Mouse (Mus musculus): ENCODE measurements around the gene Ccdc159. TPM values are rescaled to one million over a fixed set of nuclear protein-coding genes. Genes with fewer than 3 reads are reported as not detected.

Ccdc159 gene
- total and polyA plus RNA-seq, 2 experiments from 2014 or later = 0.88 to 0.97 TPM

DNA sequence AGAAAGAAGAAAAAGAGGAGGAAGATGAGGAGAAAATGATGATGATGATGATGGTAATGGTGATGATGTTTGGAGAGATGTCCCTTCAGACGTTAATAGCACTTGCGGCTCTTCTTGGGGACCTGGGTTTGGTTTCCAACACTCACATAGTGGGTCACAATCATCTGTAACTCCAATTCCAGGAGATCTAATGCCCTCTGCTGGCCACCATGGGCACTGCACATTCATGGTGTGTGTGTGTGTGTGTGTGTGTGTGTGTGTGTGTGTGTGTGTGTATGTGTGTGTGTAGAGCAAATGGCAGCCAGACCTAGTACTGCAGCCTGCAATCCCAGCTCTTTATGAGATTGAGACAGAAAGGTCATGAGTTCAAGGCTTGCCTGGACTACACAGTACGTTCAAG, 24.7 kb downstream of the Ccdc159 start:
- Histone ChIP-seq H3K9ac (replicated peaks; ENCODE audit: low read depth, low read length) (no peak overlapping the region), H3K4me1 (ENCODE audit: control insufficient read depth, insufficient read depth) (peaks cover 5% of the 10 kb centered on the region; the same call in 1 of the 2 replicates), H3K36me3 (replicated peaks; ENCODE audit: control insufficient read depth, insufficient read depth, low read length) (no peaks in the 10 kb centered on the region), H3K9me3 (replicated peaks; ENCODE audit: control insufficient read depth, low read length) (no peaks in the 10 kb centered on the region), H3K4me3 (ENCODE audit: low read depth, low read length) (no peak overlapping the region), H3K27ac (ENCODE audit: low read depth) (no peak overlapping the region), H3K4me2 (ENCODE audit: low read depth, low read length) (no peak overlapping the region), H3K27me3 (ENCODE audit: control insufficient read depth, insufficient read depth, low read length) (peaks cover 8% of the 10 kb centered on the region; the same call in 1 of the 2 replicates)
- no peak for TF ChIP-seq CTCF (IDR thresholded peaks at IDR 0.05; ENCODE audit: low read depth)
- TF ChIP-seq EP300 (IDR thresholded peaks at IDR 0.05; ENCODE audit: low read depth) = no peak
- WGBS = 77% methylated on average over 3 of the region's 3 CpGs
- DNase-seq (ENCODE audit: low spot score) = no peak
- no peak for ATAC-seq (ENCODE audit: insufficient read depth, low read depth)

DNA sequence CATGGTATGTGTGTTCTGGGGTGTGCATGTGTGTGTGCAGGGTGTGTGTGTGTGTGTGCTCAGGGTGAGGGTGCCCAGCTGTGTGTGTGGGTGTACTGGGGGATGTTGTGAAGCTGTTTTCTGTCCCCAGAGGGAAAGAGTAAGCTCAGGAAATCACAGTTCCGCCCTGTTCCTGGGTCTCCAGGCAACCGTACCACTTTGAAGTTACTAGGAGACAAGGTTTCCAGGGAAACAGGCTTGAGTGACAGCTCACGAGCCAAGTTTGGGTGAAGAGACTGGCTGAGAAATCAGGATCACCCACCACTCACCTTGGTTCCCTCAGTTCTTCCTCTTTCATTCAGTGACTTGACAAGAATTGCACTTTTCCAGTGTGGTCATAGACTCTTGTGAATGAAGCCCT, 26.3 kb downstream of the Ccdc159 start:
- ATAC-seq (ENCODE audit: insufficient read depth, low read depth) (no peak), DNase-seq (ENCODE audit: low spot score) (no peak)
- no peak overlapping the region for H3K9ac ChIP-seq (replicated peaks; ENCODE audit: low read depth, low read length)
- no peak overlapping the region for H3K27ac ChIP-seq (ENCODE audit: low read depth)
- peaks cover 5% of the 10 kb centered on the region; the same call in 1 of the 2 replicates for H3K4me1 ChIP-seq (ENCODE audit: control insufficient read depth, insufficient read depth)
- H3K36me3 ChIP-seq (replicated peaks; ENCODE audit: control insufficient read depth, insufficient read depth, low read length) = no peaks in the 10 kb centered on the region
- no peak overlapping the region for H3K4me3 ChIP-seq (ENCODE audit: low read depth, low read length)
- no peak for TF ChIP-seq CTCF (IDR thresholded peaks at IDR 0.05; ENCODE audit: low read depth)
- TF ChIP-seq EP300 (IDR thresholded peaks at IDR 0.05; ENCODE audit: low read depth) = no peak
- 0 out of 2 replicates have a peak, but pooled peaks cover 3% of the 10 kb centered on the region for H3K27me3 ChIP-seq (ENCODE audit: control insufficient read depth, insufficient read depth, low read length)
- 14% methylated on average over 3 of the region's 3 CpGs for WGBS
- no peak overlapping the region for H3K4me2 ChIP-seq (ENCODE audit: low read depth, low read length)
- H3K9me3 ChIP-seq (replicated peaks; ENCODE audit: control insufficient read depth, low read length) = no peaks in the 10 kb centered on the region

DNA sequence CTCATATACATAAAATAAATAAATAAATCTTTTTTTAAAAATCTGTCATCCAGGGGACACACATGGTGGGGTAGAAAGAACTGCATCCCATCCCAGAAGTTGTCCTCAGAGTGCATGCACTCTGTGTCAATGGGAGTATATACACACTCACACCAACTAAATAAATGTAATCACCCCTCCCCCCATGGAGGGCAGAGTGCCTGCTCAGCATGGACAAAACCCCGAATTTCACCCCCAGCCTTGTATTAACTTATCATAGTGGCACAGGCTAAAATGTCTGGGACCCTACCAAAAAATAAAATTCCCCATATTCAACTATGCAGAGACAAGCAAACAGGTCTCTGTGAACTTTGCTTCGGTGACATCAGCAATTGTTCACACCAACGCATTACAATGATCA, 27.4 kb downstream of the Ccdc159 start:
- no peak overlapping the region for H3K9ac ChIP-seq (replicated peaks; ENCODE audit: low read depth, low read length)
- H3K4me3 ChIP-seq (ENCODE audit: low read depth, low read length) = no peak overlapping the region
- H3K27me3 ChIP-seq (ENCODE audit: control insufficient read depth, insufficient read depth, low read length) = no peaks in the 10 kb centered on the region
- 90% methylated on average over 3 of the region's 3 CpGs for WGBS
- no peaks in the 10 kb centered on the region for H3K9me3 ChIP-seq (replicated peaks; ENCODE audit: control insufficient read depth, low read length)
- DNase-seq (ENCODE audit: low spot score) (no peak), ATAC-seq (ENCODE audit: insufficient read depth, low read depth) (no peak)
- TF ChIP-seq CTCF (IDR thresholded peaks at IDR 0.05; ENCODE audit: low read depth) (no peak), EP300 (IDR thresholded peaks at IDR 0.05; ENCODE audit: low read depth) (no peak)
- no peak overlapping the region for H3K27ac ChIP-seq (ENCODE audit: low read depth)
- H3K4me2 ChIP-seq (ENCODE audit: low read depth, low read length) = no peak overlapping the region
- H3K4me1 ChIP-seq (ENCODE audit: control insufficient read depth, insufficient read depth) = peaks cover 5% of the 10 kb centered on the region; the same call in 1 of the 2 replicates
- H3K36me3 ChIP-seq (replicated peaks; ENCODE audit: control insufficient read depth, insufficient read depth, low read length) = no peaks in the 10 kb centered on the region

DNA sequence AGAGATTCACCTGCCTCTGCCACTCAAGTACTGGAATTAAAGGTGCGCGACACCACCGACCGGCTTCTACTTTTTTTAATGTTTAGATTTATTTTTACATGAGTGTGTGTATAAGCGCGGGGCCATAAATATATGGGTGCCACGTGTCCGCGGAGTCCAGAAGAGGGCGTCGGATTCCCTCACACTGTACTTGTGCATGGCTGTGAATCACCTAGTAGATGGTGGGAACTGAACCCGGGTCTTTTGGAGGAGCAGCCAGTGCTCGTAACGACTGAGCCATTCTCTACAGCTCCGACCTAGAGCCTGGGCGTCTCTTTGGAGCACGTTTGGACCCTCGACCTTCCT, 27.9 kb downstream of the Ccdc159 start:
- peak overlapping the region; percentile 69; the same call in 1 of the 2 replicates for H3K9ac ChIP-seq (replicated peaks; ENCODE audit: low read depth, low read length)
- peaks cover 5% of the 10 kb centered on the region; the same call in 1 of the 2 replicates for H3K4me1 ChIP-seq (ENCODE audit: control insufficient read depth, insufficient read depth)
- 3% methylated on average over 18 of the region's 18 CpGs for whole genome bisulfite sequencing
- TF ChIP-seq EP300 (IDR thresholded peaks at IDR 0.05; ENCODE audit: low read depth) (no peak), CTCF (IDR thresholded peaks at IDR 0.05; ENCODE audit: low read depth) (peak; percentile 32; the same call in 1 of the 2 replicates)
- H3K4me2 ChIP-seq (ENCODE audit: low read depth, low read length) = peak overlapping the region; percentile 71
- H3K4me3 ChIP-seq (ENCODE audit: low read depth, low read length) = peak overlapping the region; percentile 65
- DNase-seq (ENCODE audit: low spot score) = no peak
- 0 out of 2 replicates have a peak, but pooled peaks cover 4% of the 10 kb centered on the region for H3K27me3 ChIP-seq (ENCODE audit: control insufficient read depth, insufficient read depth, low read length)
- peak overlapping the region; percentile 41; the same call in 1 of the 2 replicates for H3K27ac ChIP-seq (ENCODE audit: low read depth)
- H3K36me3 ChIP-seq (replicated peaks; ENCODE audit: control insufficient read depth, insufficient read depth, low read length) = no peaks in the 10 kb centered on the region
- ATAC-seq (ENCODE audit: insufficient read depth, low read depth) = peak; percentile 40
- H3K9me3 ChIP-seq (replicated peaks; ENCODE audit: control insufficient read depth, low read length) = no peaks in the 10 kb centered on the region

DNA sequence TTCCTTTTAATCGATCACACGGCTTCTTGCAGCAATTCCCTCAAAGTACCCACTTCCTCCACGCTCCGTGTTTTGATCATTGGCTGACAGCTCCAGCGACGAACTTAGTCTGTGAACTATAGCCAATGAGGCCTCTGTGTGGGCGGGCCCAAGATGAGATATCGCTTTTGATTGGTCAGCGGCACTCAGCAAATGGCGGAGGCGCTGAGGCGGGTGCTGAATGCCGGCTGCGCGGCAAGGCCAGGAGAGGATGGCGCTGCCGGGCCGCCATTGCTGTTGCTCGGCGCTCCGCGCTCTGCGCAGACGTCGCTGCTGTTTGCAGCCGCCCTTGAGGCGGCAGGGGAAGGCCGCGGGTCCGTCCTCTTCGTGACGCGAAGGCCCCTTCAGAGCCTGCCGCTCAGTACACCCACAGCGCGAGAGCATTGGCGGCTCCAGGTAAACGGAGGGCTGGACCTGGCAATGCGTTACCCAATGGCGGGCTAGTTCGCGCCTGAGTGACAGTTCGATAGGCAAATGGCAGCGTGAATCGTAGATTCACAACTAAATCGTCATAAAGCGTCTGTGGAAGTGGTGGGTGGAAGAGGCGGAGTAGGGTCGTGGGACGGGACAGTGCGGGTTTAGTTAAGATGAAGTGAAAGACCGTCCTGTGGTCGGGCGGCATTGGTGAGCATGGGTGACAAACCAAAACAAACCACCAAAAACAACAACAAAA, 28.5 kb downstream of the Ccdc159 start, which contains the start of gene Swsap1:
Swsap1 (plus strand) TSS at position 186 of the 712 bp plus-strand sequence.
- Histone ChIP-seq H3K9me3 (replicated peaks; ENCODE audit: control insufficient read depth, low read length) (no peaks in the 10 kb centered on the region), H3K27ac (ENCODE audit: low read depth) (peak within 1 kb of the TSS; percentile 95), H3K9ac (replicated peaks; ENCODE audit: low read depth, low read length) (peak within 1 kb of the TSS; percentile 69), H3K4me2 (ENCODE audit: low read depth, low read length) (peak within 1 kb of the TSS; percentile 71), H3K27me3 (ENCODE audit: control insufficient read depth, insufficient read depth, low read length) (peaks cover 10% of the 10 kb centered on the region), H3K36me3 (replicated peaks; ENCODE audit: control insufficient read depth, insufficient read depth, low read length) (no peaks in the 10 kb centered on the region), H3K4me3 (ENCODE audit: low read depth, low read length) (peak within 1 kb of the TSS; percentile 65), H3K4me1 (ENCODE audit: control insufficient read depth, insufficient read depth) (peaks cover 5% of the 10 kb centered on the region; the same call in 1 of the 2 replicates)
- no peak for TF ChIP-seq CTCF (IDR thresholded peaks at IDR 0.05; ENCODE audit: low read depth)
- TF ChIP-seq EP300 (IDR thresholded peaks at IDR 0.05; ENCODE audit: low read depth) = no peak; the same call in 1 of the 2 replicates
- peak; percentile 97 for ATAC-seq (ENCODE audit: insufficient read depth, low read depth)
- under 1% methylated on average over 54 of the region's 54 CpGs for WGBS
- peak; percentile 98 for DNase-seq (ENCODE audit: low spot score)

Measured in heart, postnatal 0 days (tissue).